Mouse (Mus musculus): ENCODE results near the gene Ablim1. TPM values are rescaled to one million over a fixed set of nuclear protein-coding genes. Genes with fewer than 3 reads are reported as not detected.

The Ablim1 gene
- polyA plus RNA-seq, 1 experiment = 216 TPM

DNA sequence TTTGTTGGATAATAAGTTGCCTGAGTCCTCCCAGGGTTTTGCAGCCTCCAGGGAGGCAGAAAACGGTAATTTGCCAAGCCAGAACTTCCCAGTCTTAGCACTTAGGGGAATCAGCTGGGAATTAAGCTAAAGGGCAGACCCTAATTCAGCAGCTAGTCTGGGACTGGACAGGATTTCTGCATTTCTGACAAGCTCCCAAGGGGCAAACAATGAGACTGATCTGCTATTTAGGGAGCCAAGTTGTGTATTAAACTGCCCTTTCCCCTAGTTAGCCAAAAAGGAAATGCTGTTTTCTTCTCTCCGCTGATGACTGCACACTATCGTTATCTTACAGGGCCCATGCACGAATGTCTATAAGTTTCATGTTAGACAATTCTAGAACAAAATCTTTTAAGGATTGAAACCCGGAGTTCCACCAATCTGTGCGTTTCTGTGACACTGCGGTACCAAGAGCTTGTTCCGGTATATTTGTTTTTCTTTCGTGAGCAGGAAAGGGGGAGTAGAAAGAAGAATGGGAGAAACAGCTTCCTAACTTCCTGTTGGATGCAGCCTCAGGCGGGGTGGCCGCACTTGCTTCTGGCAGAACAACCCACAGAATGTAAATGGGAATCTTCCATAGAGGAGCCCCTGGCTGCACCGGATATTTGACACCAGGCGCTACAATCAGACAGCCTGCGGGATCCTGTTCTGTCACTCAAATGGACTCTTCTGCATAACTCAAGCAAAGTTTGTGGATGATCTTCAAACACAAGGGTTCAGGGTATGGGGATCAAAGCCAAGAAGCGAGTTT is 297.5 kb downstream of the Ablim1 start:
- Histone ChIP-seq H3K27ac (ENCODE audit: control insufficient read depth, insufficient read depth, low read length) (no peak overlapping the region), H3K4me3 (ENCODE audit: control insufficient read depth, insufficient read depth, low read length) (no peak overlapping the region)
- WGBS = 29% methylated on average over 15 of the region's 15 CpGs

DNA sequence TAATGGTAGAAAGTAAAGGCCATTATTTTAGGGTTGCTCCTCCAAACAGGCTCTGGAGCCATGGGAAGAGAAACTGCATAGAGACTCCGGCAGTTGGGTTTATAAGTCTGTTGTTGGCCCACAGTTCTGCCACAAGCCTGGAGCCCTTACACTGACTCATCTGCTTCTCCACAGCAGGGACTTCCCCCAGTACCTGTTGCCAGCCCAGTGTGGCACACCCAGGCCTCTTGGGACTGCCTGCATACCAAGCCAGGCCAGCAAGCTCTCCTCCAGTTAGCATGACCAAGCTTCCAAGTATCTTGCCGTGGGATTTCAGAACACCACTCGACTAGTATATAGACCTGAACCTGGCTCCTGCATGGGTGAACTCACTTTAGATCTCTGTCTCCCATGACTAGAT is 299.9 kb downstream of the Ablim1 start:
- TF ChIP-seq CTCF (IDR thresholded peaks at IDR 0.05; ENCODE audit: borderline replicate concordance, control insufficient read depth, extremely low read depth, insufficient read depth, low read length, poor library complexity) (no peak), POLR2A (IDR thresholded peaks at IDR 0.05; ENCODE audit: control insufficient read depth, extremely low read depth, insufficient read depth, low read length, poor library complexity) (no peak)
- H3K27ac ChIP-seq (ENCODE audit: control insufficient read depth, insufficient read depth, low read length) = no peak overlapping the region
- no peak overlapping the region for H3K4me3 ChIP-seq (ENCODE audit: control insufficient read depth, insufficient read depth, low read length)
- no peaks in the 10 kb centered on the region for H3K4me1 ChIP-seq (replicated peaks; ENCODE audit: control insufficient read depth, insufficient read depth, low read length)
- H3K36me3 ChIP-seq (ENCODE audit: control insufficient read depth, insufficient read depth, low read length) = no peaks in the 10 kb centered on the region
- 83% methylated on average over 3 of the region's 3 CpGs for WGBS
- DNase-seq = no peak
- no peaks in the 10 kb centered on the region for H3K27me3 ChIP-seq (ENCODE audit: control insufficient read depth, insufficient read depth, low read length)

More for the DNA sequence above, 297.5 kb downstream of the Ablim1 start:
- no peaks in the 10 kb centered on the region for H3K4me1 ChIP-seq (replicated peaks; ENCODE audit: control insufficient read depth, insufficient read depth, low read length)
- no peaks in the 10 kb centered on the region for H3K27me3 ChIP-seq (ENCODE audit: control insufficient read depth, insufficient read depth, low read length)
- no peak for DNase-seq
- no peaks in the 10 kb centered on the region for H3K36me3 ChIP-seq (ENCODE audit: control insufficient read depth, insufficient read depth, low read length)
- TF ChIP-seq POLR2A (IDR thresholded peaks at IDR 0.05; ENCODE audit: control insufficient read depth, extremely low read depth, insufficient read depth, low read length, poor library complexity) (no peak), CTCF (IDR thresholded peaks at IDR 0.05; ENCODE audit: borderline replicate concordance, control insufficient read depth, extremely low read depth, insufficient read depth, low read length, poor library complexity) (no peak)

DNA sequence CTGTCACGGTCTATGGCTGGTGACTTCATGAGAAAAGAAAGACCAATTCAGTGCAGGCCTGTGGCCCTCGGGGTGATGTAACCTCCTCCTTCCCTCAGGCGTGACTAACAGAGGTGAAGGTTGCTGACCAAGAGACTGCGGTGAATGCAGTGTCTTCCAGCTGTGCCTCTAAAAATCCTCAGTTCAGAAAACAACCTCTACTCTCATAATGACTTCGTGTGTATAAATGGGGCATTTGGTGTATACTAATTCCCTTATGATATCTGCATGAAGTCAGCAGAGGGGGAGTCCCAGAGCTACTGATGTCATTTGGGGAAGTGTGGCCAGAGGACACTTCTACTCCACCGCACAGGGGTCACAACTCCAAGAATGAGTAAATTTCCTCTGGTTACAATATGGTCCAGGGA is 301.4 kb downstream of the Ablim1 start:
- Histone ChIP-seq H3K27me3 (ENCODE audit: control insufficient read depth, insufficient read depth, low read length) (peaks cover under 1% of the 10 kb centered on the region; the same call in 1 of the 2 replicates), H3K27ac (ENCODE audit: control insufficient read depth, insufficient read depth, low read length) (no peak overlapping the region), H3K4me3 (ENCODE audit: control insufficient read depth, insufficient read depth, low read length) (no peak overlapping the region), H3K4me1 (replicated peaks; ENCODE audit: control insufficient read depth, insufficient read depth, low read length) (no peaks in the 10 kb centered on the region), H3K36me3 (ENCODE audit: control insufficient read depth, insufficient read depth, low read length) (no peaks in the 10 kb centered on the region)
- WGBS = 80% methylated on average over 6 of the region's 6 CpGs
- no peak for DNase-seq
- TF ChIP-seq POLR2A (IDR thresholded peaks at IDR 0.05; ENCODE audit: control insufficient read depth, extremely low read depth, insufficient read depth, low read length, poor library complexity) (no peak), CTCF (IDR thresholded peaks at IDR 0.05; ENCODE audit: borderline replicate concordance, control insufficient read depth, extremely low read depth, insufficient read depth, low read length, poor library complexity) (no peak)

DNA sequence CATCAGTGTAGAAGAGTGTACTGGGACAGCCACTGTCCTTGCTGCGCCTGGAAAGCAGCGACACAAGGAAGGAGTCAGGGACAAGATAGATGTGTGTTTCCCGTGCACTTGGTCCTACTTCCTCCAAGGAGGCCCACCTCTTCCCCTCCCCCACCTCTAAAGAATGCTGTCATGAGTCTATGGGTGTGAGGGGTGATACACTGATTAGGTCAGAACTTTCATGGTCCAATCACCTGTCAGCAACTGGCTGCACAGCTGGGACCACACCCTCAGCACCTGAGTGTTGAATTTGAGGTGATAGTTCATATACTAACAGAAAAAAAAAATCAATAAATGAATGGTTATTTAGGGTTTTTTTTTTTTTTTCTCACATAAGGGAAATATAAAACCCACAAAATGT is 302.7 kb downstream of the Ablim1 start:
- 63% methylated on average over 3 of the region's 3 CpGs for WGBS
- H3K27ac ChIP-seq (ENCODE audit: control insufficient read depth, insufficient read depth, low read length) = no peak overlapping the region
- no peaks in the 10 kb centered on the region for H3K4me1 ChIP-seq (replicated peaks; ENCODE audit: control insufficient read depth, insufficient read depth, low read length)
- no peak for DNase-seq
- TF ChIP-seq CTCF (IDR thresholded peaks at IDR 0.05; ENCODE audit: borderline replicate concordance, control insufficient read depth, extremely low read depth, insufficient read depth, low read length, poor library complexity) (no peak), POLR2A (IDR thresholded peaks at IDR 0.05; ENCODE audit: control insufficient read depth, extremely low read depth, insufficient read depth, low read length, poor library complexity) (no peak)
- no peak overlapping the region for H3K4me3 ChIP-seq (ENCODE audit: control insufficient read depth, insufficient read depth, low read length)
- peaks cover 5% of the 10 kb centered on the region; the same call in 1 of the 2 replicates for H3K27me3 ChIP-seq (ENCODE audit: control insufficient read depth, insufficient read depth, low read length)
- no peaks in the 10 kb centered on the region for H3K36me3 ChIP-seq (ENCODE audit: control insufficient read depth, insufficient read depth, low read length)

DNA sequence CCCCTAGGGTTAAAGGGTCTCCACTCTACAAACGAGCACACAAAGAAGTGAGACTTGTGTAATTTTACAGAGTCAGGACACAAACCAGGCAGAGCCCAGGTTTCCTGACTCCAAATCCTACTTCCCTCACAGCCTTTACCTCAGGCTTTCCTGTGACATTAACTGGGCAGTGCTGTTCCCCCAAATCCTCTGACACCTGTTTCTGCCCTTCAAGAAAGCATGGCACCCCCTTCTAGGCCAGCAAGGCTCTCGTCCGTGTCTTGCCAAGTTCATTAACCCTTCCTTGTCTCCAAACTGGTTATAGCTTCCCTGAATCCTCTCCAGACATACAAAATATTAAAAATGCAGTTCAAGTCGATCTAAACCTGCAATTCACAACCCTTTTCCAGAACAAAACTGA is 304.7 kb downstream of the Ablim1 start:
- no peak for DNase-seq
- TF ChIP-seq CTCF (IDR thresholded peaks at IDR 0.05; ENCODE audit: borderline replicate concordance, control insufficient read depth, extremely low read depth, insufficient read depth, low read length, poor library complexity) (no peak), POLR2A (IDR thresholded peaks at IDR 0.05; ENCODE audit: control insufficient read depth, extremely low read depth, insufficient read depth, low read length, poor library complexity) (no peak)
- WGBS = 52% methylated on average over 4 of the region's 4 CpGs

DNA sequence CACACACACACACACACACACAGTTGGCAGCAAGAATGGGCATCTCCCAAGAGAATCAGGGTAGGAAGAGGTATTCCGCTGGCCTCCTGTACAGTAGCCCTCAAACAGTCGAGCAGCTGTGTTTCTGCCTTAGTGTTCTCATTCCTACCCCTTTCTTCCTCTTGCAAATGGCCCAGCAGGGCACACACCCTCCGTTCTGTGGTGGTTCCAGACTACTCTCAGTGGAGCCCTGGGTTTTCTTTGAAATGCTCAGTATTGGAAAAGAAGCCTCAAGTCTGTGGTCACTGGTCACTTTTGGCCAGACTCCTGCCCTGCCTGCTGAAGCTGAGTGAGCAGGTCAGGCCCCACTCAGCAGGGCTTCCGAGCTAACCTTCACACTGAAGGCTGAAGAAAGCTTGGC is 305.1 kb downstream of the Ablim1 start:
- 79% methylated on average over 4 of the region's 4 CpGs for WGBS

More for the DNA sequence above, 304.7 kb downstream of the Ablim1 start:
- Histone ChIP-seq H3K36me3 (ENCODE audit: control insufficient read depth, insufficient read depth, low read length) (no peaks in the 10 kb centered on the region), H3K4me1 (replicated peaks; ENCODE audit: control insufficient read depth, insufficient read depth, low read length) (no peaks in the 10 kb centered on the region), H3K27ac (ENCODE audit: control insufficient read depth, insufficient read depth, low read length) (no peak overlapping the region), H3K4me3 (ENCODE audit: control insufficient read depth, insufficient read depth, low read length) (no peak overlapping the region), H3K27me3 (ENCODE audit: control insufficient read depth, insufficient read depth, low read length) (peaks cover 5% of the 10 kb centered on the region; the same call in 1 of the 2 replicates)

More for the DNA sequence above, 305.1 kb downstream of the Ablim1 start:
- Histone ChIP-seq H3K4me3 (ENCODE audit: control insufficient read depth, insufficient read depth, low read length) (no peak overlapping the region), H3K27ac (ENCODE audit: control insufficient read depth, insufficient read depth, low read length) (no peak overlapping the region), H3K27me3 (ENCODE audit: control insufficient read depth, insufficient read depth, low read length) (peaks cover 5% of the 10 kb centered on the region; the same call in 1 of the 2 replicates), H3K4me1 (replicated peaks; ENCODE audit: control insufficient read depth, insufficient read depth, low read length) (no peaks in the 10 kb centered on the region), H3K36me3 (ENCODE audit: control insufficient read depth, insufficient read depth, low read length) (no peaks in the 10 kb centered on the region)
- no peak for DNase-seq
- TF ChIP-seq CTCF (IDR thresholded peaks at IDR 0.05; ENCODE audit: borderline replicate concordance, control insufficient read depth, extremely low read depth, insufficient read depth, low read length, poor library complexity) (no peak), POLR2A (IDR thresholded peaks at IDR 0.05; ENCODE audit: control insufficient read depth, extremely low read depth, insufficient read depth, low read length, poor library complexity) (no peak)

All from thymus, adult 2 months (tissue).